Mouse (Mus musculus): ENCODE results near the gene Ryk.

DNA sequence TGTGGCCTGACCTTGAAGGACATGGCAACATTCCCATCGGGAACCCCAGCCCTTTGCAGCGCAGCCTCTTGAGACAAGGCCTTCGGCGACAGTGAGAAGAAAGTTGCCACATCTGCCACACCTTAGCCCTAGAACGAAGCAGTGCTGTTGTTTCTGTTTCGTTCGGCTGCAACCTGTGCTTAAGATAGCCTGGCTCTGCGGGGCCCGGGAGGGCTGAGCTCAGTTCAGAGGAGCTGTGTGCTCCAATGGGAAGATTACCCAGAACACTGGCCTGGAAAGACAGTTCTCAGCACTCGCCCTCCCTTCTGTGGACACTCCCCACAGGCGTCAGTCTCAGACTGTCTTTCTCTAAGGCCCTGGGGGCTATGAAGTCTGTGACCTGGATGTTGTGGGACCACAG, 89.1 kb downstream of the Ryk start:
- no peak for TF ChIP-seq POLR2A (IDR thresholded peaks at IDR 0.05; ENCODE audit: insufficient read depth, low read depth, low read length)
- no peak for TF ChIP-seq CTCF (IDR thresholded peaks at IDR 0.05)
